Comparison of ENCODE assay signal across 14 mouse cellular contexts in the genomic region with DNA sequence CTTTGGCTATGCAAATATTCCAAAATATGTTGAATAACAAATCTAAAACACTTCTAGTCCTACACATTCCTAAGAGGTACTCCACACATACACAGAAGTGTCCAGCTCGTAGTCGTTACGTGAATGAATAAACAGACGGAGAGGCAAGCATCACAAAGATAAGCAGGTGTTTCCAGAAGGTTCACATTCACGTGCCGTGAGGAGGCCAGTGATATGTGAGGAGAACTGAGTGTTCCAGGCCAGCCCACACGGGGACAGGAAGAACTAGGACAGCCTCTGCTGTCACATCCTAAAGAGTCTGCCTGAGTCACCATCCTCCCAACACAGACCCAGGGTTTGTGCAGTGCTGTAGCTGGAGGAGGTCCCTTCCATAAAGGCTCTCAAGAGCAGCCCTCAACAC. TPM values are rescaled to one million over a fixed set of nuclear protein-coding genes. Genes with fewer than 3 reads are reported as not detected.
A peak's percentile ranks its signal among the peaks of the same experiment; 100 is the strongest.
DNase-seq lines count a peak whose midpoint lies in the region; ATAC-seq and TF ChIP-seq lines count a peak whose summit lies in the region.
"Had no signal": no experiment of that assay in that cellular context is flagged by ENCODE, and none has a peak within 500 bp of the region (broad histone marks: within the 10 kb centered on the region; RNA-seq: fewer than 3 reads in every experiment).

No protein-coding gene starts in this region.

- no peak for TF ChIP-seq POLR2A in cerebellum, adult 2 months (IDR thresholded peaks at IDR 0.05; ENCODE audit: borderline replicate concordance, insufficient read depth, low read length)

- no peaks in the 10 kb centered on the region for H3K36me3 ChIP-seq in liver, embryonic 14.5 days (replicated peaks; ENCODE audit: control insufficient read depth, insufficient read depth, low read depth)
- H3K36me3 ChIP-seq: embryonic facial prominence, embryonic 13.5 days; G1E had no signal

- peak; percentile 33 to 46 for DNase-seq in frontal cortex, postnatal 36 days (ENCODE audit: low spot score in 2 of 2)
- no peak for DNase-seq in frontal cortex, postnatal 10 days (ENCODE audit: low spot score in 2 of 2)
- peak; percentile 57 to 62 for DNase-seq in left cerebral cortex, postnatal 36 days (ENCODE audit: low spot score in 2 of 2)
- DNase-seq in left cerebral cortex, postnatal 10 days (ENCODE audit: extremely low spot score in 1 of 2, low spot score in 2 of 2), result no peak
- peak in 1 of 3 experiments; percentile 38 for DNase-seq in liver, embryonic 14.5 days (ENCODE audit: low read depth in 3 of 3, low spot score in 3 of 3)
- peak; percentile 85 for DNase-seq in lung, postnatal 25 days (ENCODE audit: low spot score)
- DNase-seq in embryo, embryonic 11 days, result no peak
- no peak for DNase-seq in cerebellum, adult 2 months
- DNase-seq: cerebellum, postnatal 10 days; kidney, postnatal 4 days; thymus, postnatal 36 days had no signal

- no peak overlapping the region for H3K4me3 ChIP-seq in liver, embryonic 14.5 days (ENCODE audit: insufficient read depth in 1 of 2, low read depth in 2 of 2, low read length in 2 of 2)
- H3K4me3 ChIP-seq in cerebellum, adult 2 months (replicated peaks; ENCODE audit: insufficient read depth, low read depth, low read length), result no peak overlapping the region
- H3K4me3 ChIP-seq: embryonic facial prominence, embryonic 13.5 days had no signal

- no peaks in the 10 kb centered on the region for H3K9me3 ChIP-seq in liver, embryonic 14.5 days (ENCODE audit: control insufficient read depth, low read length)
- H3K9me3 ChIP-seq: embryonic facial prominence, embryonic 13.5 days; G1E had no signal

- H3K9ac ChIP-seq in liver, embryonic 14.5 days (replicated peaks), result no peak overlapping the region
- H3K9ac ChIP-seq: embryonic facial prominence, embryonic 13.5 days had no signal

- peak; percentile 41; the same call in 1 of the 2 replicates for ATAC-seq in liver, embryonic 14.5 days (ENCODE audit: insufficient read depth)
- ATAC-seq: forebrain, embryonic 14.5 days had no signal

- no peak for TF ChIP-seq CTCF in liver, embryonic 14.5 days (IDR thresholded peaks at IDR 0.05; ENCODE audit: low read depth)
- TF ChIP-seq CTCF in cerebellum, adult 2 months (IDR thresholded peaks at IDR 0.05; ENCODE audit: borderline replicate concordance, insufficient read depth, low read depth, low read length), result no peak

- H3K27me3 ChIP-seq in liver, embryonic 14.5 days (ENCODE audit: control insufficient read depth, insufficient read depth, low read length), result no peaks in the 10 kb centered on the region
- H3K27me3 ChIP-seq in cerebellum, adult 2 months (ENCODE audit: control insufficient read depth, insufficient read depth, low read length), result no peaks in the 10 kb centered on the region
- H3K27me3 ChIP-seq: embryonic facial prominence, embryonic 13.5 days had no signal

- peaks cover 0 to 17% of the 10 kb centered on the region in 2 experiments; a peak in 2 of 4 replicates for H3K4me1 ChIP-seq in liver, embryonic 14.5 days (replicated peaks; ENCODE audit: control insufficient read depth in 2 of 2, insufficient read depth in 2 of 2, low read length in 1 of 2)
- H3K4me1 ChIP-seq in cerebellum, adult 2 months (ENCODE audit: control insufficient read depth, insufficient read depth, low read length), result no peaks in the 10 kb centered on the region
- H3K4me1 ChIP-seq: embryonic facial prominence, embryonic 13.5 days had no signal

- H3K27ac ChIP-seq in liver, embryonic 14.5 days, result no peak overlapping the region
- no peak overlapping the region for H3K27ac ChIP-seq in cerebellum, adult 2 months (ENCODE audit: insufficient read depth, low read length)
- H3K27ac ChIP-seq: embryonic facial prominence, embryonic 13.5 days had no signal

- intact Hi-C loops in left cerebral cortex, postnatal 36 days (cut with DNase I), result no loop called here
- intact Hi-C loops in left cerebral cortex, postnatal 10 days (cut with DNase I), result no loop called here

- 34% methylated on average over 7 of the region's 7 CpGs for WGBS in liver, embryonic 14.5 days (ENCODE audit: insufficient replicate concordance)
- WGBS in cerebellum, adult 2 months, result 86% methylated on average over 7 of the region's 7 CpGs

- peak; percentile 57 for TF ChIP-seq EP300 in liver, embryonic 14.5 days (IDR thresholded peaks at IDR 0.05; ENCODE audit: low read depth)

- H3K4me2 ChIP-seq in liver, embryonic 14.5 days (ENCODE audit: low read depth), result no peak overlapping the region
- H3K4me2 ChIP-seq: embryonic facial prominence, embryonic 13.5 days had no signal

RNA-seq across cellular contexts. Expression of a gene that starts 36.2 kb away (rescaled TPM):
- total RNA-seq in left cerebral cortex, postnatal 36 days (2021), result 10 to 100 TPM; 28.6 to 28.8 TPM
- 10 to 100 TPM; 20.5 to 23.1 TPM for total RNA-seq in left cerebral cortex, postnatal 10 days (2021)
- polyA plus RNA-seq in liver, embryonic 14.5 days (2012; rRNA removed), result 0.51 and 0.74 TPM in 2 replicates
- polyA plus RNA-seq in liver, embryonic 14.5 days (2014; fragmentation: Nextera tagmentation; extraction: Ambion mirVana), result 0.19 TPM in 1 of 2 replicates, not detected in the other
- 238 and 272 TPM in 2 replicates for polyA plus RNA-seq in cerebellum, adult 2 months (2012; rRNA removed)
- total RNA-seq: G1E had no signal
- polyA plus RNA-seq: G1E had no signal

Comparison
In these comparisons a context has a peak if more than half of its experiments do, and no peak if none do; other contexts are left out.
1. DNase-seq: peak in frontal cortex, postnatal 36 days (2 of 2), left cerebral cortex, postnatal 36 days (2 of 2) and lung, postnatal 25 days (single experiment); none in frontal cortex, postnatal 10 days (0 of 2), left cerebral cortex, postnatal 10 days (0 of 2), embryo, embryonic 11 days (single experiment) and cerebellum, adult 2 months (0 of 2).